Comparison of ENCODE assay signal across 9 mouse cellular contexts in genomic region chr5:43422815-43423687, GRCm38 (mm10).
DNase-seq lines count a peak whose midpoint lies in the region; ATAC-seq and TF ChIP-seq lines count a peak whose summit lies in the region.
"Had no signal": no experiment of that assay in that cellular context is flagged by ENCODE, and none has a peak within 500 bp of the region (broad histone marks: within the 10 kb centered on the region; RNA-seq: fewer than 3 reads in every experiment).

No protein-coding gene starts in this region.

- ATAC-seq in granulocyte monocyte progenitor cell, adult 5-6 weeks (replicated peaks; ENCODE audit: poor library complexity, severe bottlenecking): peak; percentile 100
- ATAC-seq in kidney, embryonic 15.5 days (replicated peaks; ENCODE audit: low FRiP score): 0 out of 2 replicates have a peak, but pooled peaks have one; percentile 56
- ATAC-seq in limb, embryonic 12.5 days (ENCODE audit: insufficient number of reproducible peaks, insufficient read depth, low FRiP score, low TSS enrichment, low read depth): peak; percentile 75; the same call in 1 of the 2 replicates
- peak; percentile 59; the same call in 1 of the 2 replicates for ATAC-seq in stomach, postnatal 0 days (ENCODE audit: low FRiP score, low TSS enrichment)

- H3K9ac ChIP-seq in kidney, embryonic 15.5 days: no peak overlapping the region
- H3K9ac ChIP-seq in limb, embryonic 12.5 days (replicated peaks): no peak overlapping the region
- H3K9ac ChIP-seq in stomach, postnatal 0 days (ENCODE audit: low read length): no peak overlapping the region
- H3K9ac ChIP-seq: embryonic facial prominence, embryonic 13.5 days had no signal

- no peak overlapping the region for H3K27ac ChIP-seq in kidney, embryonic 15.5 days
- H3K27ac ChIP-seq in limb, embryonic 12.5 days: no peak overlapping the region
- H3K27ac ChIP-seq in stomach, postnatal 0 days (replicated peaks): no peak overlapping the region
- H3K27ac ChIP-seq: embryonic facial prominence, embryonic 13.5 days had no signal

- H3K27me3 ChIP-seq in kidney, embryonic 15.5 days: no peaks in the 10 kb centered on the region
- H3K27me3 ChIP-seq in limb, embryonic 12.5 days: no peaks in the 10 kb centered on the region
- H3K27me3 ChIP-seq in stomach, postnatal 0 days (ENCODE audit: control insufficient read depth, insufficient read depth, low read length): no peaks in the 10 kb centered on the region
- H3K27me3 ChIP-seq: embryonic facial prominence, embryonic 13.5 days had no signal

- H3K4me3 ChIP-seq in kidney, embryonic 15.5 days (replicated peaks): no peak overlapping the region
- H3K4me3 ChIP-seq in limb, embryonic 12.5 days (replicated peaks): no peak overlapping the region
- no peak overlapping the region for H3K4me3 ChIP-seq in stomach, postnatal 0 days (ENCODE audit: low read depth, low read length)
- H3K4me3 ChIP-seq: embryonic facial prominence, embryonic 13.5 days had no signal

- no peak overlapping the region for H3K4me2 ChIP-seq in kidney, embryonic 15.5 days
- H3K4me2 ChIP-seq in limb, embryonic 12.5 days: no peak overlapping the region
- no peak overlapping the region for H3K4me2 ChIP-seq in stomach, postnatal 0 days (replicated peaks; ENCODE audit: low read depth)
- H3K4me2 ChIP-seq: embryonic facial prominence, embryonic 13.5 days had no signal

- 66% methylated on average over 9 of the region's 9 CpGs for WGBS in kidney, embryonic 15.5 days
- WGBS in limb, embryonic 12.5 days: 67% methylated on average over 9 of the region's 9 CpGs
- WGBS in stomach, postnatal 0 days: 59% methylated on average over 9 of the region's 9 CpGs

- peaks cover 2% of the 10 kb centered on the region; the same call in 1 of the 2 replicates for H3K4me1 ChIP-seq in kidney, embryonic 15.5 days
- no peaks in the 10 kb centered on the region for H3K4me1 ChIP-seq in limb, embryonic 12.5 days (replicated peaks)
- H3K4me1 ChIP-seq in stomach, postnatal 0 days (replicated peaks; ENCODE audit: control insufficient read depth, insufficient read depth): no peaks in the 10 kb centered on the region
- H3K4me1 ChIP-seq: embryonic facial prominence, embryonic 13.5 days had no signal

- DNase-seq in A20 (ENCODE audit: low read depth, low spot score): peak; percentile 76
- DNase-seq in adrenal gland, adult 18-20 months (ENCODE audit: low spot score in 2 of 2): peak; percentile 40 to 50
- DNase-seq in embryo, embryonic 10 days (ENCODE audit: low spot score): peak; percentile 89
- DNase-seq in naive thymus-derived CD4-positive, alpha-beta T cell, adult 2 months (ENCODE audit: low read depth): peak; percentile 80
- peak; percentile 55 for DNase-seq in stomach, postnatal 0 days (ENCODE audit: low spot score)

- no peaks in the 10 kb centered on the region for H3K9me3 ChIP-seq in kidney, embryonic 15.5 days (replicated peaks)
- H3K9me3 ChIP-seq in limb, embryonic 12.5 days: no peaks in the 10 kb centered on the region
- H3K9me3 ChIP-seq in stomach, postnatal 0 days (ENCODE audit: control insufficient read depth, low read length): no peaks in the 10 kb centered on the region
- H3K9me3 ChIP-seq: embryonic facial prominence, embryonic 13.5 days had no signal

- no peak for TF ChIP-seq EP300 in stomach, postnatal 0 days (optimal IDR thresholded peaks at IDR 0.05)

- TF ChIP-seq CTCF in stomach, postnatal 0 days (IDR thresholded peaks at IDR 0.05; ENCODE audit: low read depth): peak; percentile 94

- H3K36me3 ChIP-seq in kidney, embryonic 15.5 days: no peaks in the 10 kb centered on the region
- no peaks in the 10 kb centered on the region for H3K36me3 ChIP-seq in limb, embryonic 12.5 days
- no peaks in the 10 kb centered on the region for H3K36me3 ChIP-seq in stomach, postnatal 0 days (ENCODE audit: control insufficient read depth, insufficient read depth, low read length)
- H3K36me3 ChIP-seq: embryonic facial prominence, embryonic 13.5 days had no signal
